Mouse (Mus musculus): ENCODE data around the gene Rpl19. TPM values are rescaled to one million over a fixed set of nuclear protein-coding genes. Genes with fewer than 3 reads are reported as not detected.

The Rpl19 gene
- total and polyA plus RNA-seq, 3 experiments: 2,949 to 5,259 (median 3,446) TPM

DNA sequence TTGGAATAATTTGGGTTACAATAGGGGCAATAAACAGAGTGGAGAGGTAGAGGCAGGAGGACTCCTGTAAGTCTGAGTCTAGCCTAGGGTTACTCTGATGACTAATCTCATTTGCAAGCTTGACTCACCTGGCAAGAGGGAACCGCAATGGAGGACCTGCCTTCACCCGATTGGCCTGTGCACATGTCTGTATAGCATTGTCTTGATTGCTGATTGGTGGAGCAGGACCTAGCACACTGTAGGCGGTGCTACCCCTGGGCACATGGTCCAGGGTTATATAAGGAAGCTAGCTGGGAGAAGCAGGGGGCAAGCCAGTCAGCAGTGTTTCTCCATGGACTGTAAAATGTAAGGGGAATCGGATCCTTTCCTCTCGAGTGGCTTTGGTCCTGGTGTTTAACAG, 31.5 kb downstream of the Rpl19 start:
- dilution Hi-C loops (cut with MboI; ENCODE audit: extremely low pct_ligation_motif_present, extremely low pct_unique_long_range_greater_than_20kb, low sequenced_read_pairs): no loop called here
- in situ Hi-C loops (cut with MboI; ENCODE audit: low pct_ligation_motif_present, low pct_unique_long_range_greater_than_20kb, low sequenced_read_pairs): no loop called here
- Histone ChIP-seq H3K4me3 (replicated peaks in 1 of 3; ENCODE audit: low read depth in 2 of 3, low read length in 2 of 3, poor library complexity in 1 of 3) (no peak overlapping the region), H3K4me2 (ENCODE audit: insufficient read depth, low read depth, poor library complexity, severe bottlenecking) (no peak overlapping the region), H3K36me3 (replicated peaks in 1 of 2; ENCODE audit: control insufficient read depth in 1 of 2, insufficient read depth in 1 of 2, low read length in 1 of 2) (no peaks in the 10 kb centered on the region), H3K4me1 (ENCODE audit: control insufficient read depth in 1 of 2, insufficient read depth in 2 of 2) (peaks cover 20 to 28% of the 10 kb centered on the region in 2 experiments), H3K27me3 (replicated peaks) (no peaks in the 10 kb centered on the region), H3K9me3 (replicated peaks; ENCODE audit: low read length) (peaks cover 8% of the 10 kb centered on the region), H3K79me2 (replicated peaks; ENCODE audit: control insufficient read depth, extremely low read depth, insufficient read depth, poor library complexity, severe bottlenecking) (no peaks in the 10 kb centered on the region), H3K9ac (ENCODE audit: insufficient read depth, low read depth) (no peak overlapping the region), H3K27ac (ENCODE audit: insufficient read depth, low read depth) (no peak overlapping the region)
- peak; percentile 95 for DNase-seq (ENCODE audit: extremely low read depth)
- TF ChIP-seq MAZ (IDR thresholded peaks at IDR 0.05; ENCODE audit: low read depth, low read length) (no peak), PAX5 (IDR thresholded peaks at IDR 0.05; ENCODE audit: low read length) (no peak), ZNF384 (IDR thresholded peaks at IDR 0.05; ENCODE audit: low read depth, low read length) (no peak), MEF2A (IDR thresholded peaks at IDR 0.05; ENCODE audit: borderline replicate concordance, low read depth, low read length) (no peak), CHD2 (IDR thresholded peaks at IDR 0.05; ENCODE audit: low read length) (peak; percentile 79), RCOR1 (conservative IDR thresholded peaks at IDR 0.05; ENCODE audit: low read depth, low read length) (no peak), MAFK (IDR thresholded peaks at IDR 0.05; ENCODE audit: insufficient replicate concordance, low read length) (no peak), ZC3H11A (IDR thresholded peaks at IDR 0.05; ENCODE audit: low read depth, low read length) (no peak), ZMIZ1 (IDR thresholded peaks at IDR 0.05; ENCODE audit: low read depth, low read length) (no peak), UBTF (IDR thresholded peaks at IDR 0.05; ENCODE audit: low read depth, low read length) (no peak), CHD1 (IDR thresholded peaks at IDR 0.05; ENCODE audit: low read depth, low read length) (no peak), MYC (IDR thresholded peaks at IDR 0.05; ENCODE audit: low read depth, low read length) (peak; percentile 82; the same call in 1 of the 2 replicates), ETS1 (conservative IDR thresholded peaks at IDR 0.05; ENCODE audit: low read depth, low read length) (0 out of 2 replicates have a peak, but pooled peaks have one; percentile 43), HCFC1 (IDR thresholded peaks at IDR 0.05; ENCODE audit: low read depth, low read length) (no peak), POLR2A (IDR thresholded peaks at IDR 0.05; ENCODE audit: low read depth, low read length) (no peak), IRF4 (IDR thresholded peaks at IDR 0.05; ENCODE audit: low read depth, low read length) (peak; percentile 13; the same call in 1 of the 2 replicates), RAD21 (IDR thresholded peaks at IDR 0.05; ENCODE audit: low read depth, low read length) (no peak), JUN (IDR thresholded peaks at IDR 0.05; ENCODE audit: insufficient read depth, low read depth, low read length) (0 out of 2 replicates have a peak, but pooled peaks have one; percentile 29), SIN3A (IDR thresholded peaks at IDR 0.05; ENCODE audit: low read length) (no peak), EP300 (IDR thresholded peaks at IDR 0.05; ENCODE audit: low read length) (peak; percentile 50; the same call in 1 of the 2 replicates), CTCF (conservative IDR thresholded peaks at IDR 0.05 in 1 of 2, IDR thresholded peaks at IDR 0.05 in 1 of 2; ENCODE audit: low read depth in 2 of 2, low read length in 2 of 2) (no peak), NRF1 (IDR thresholded peaks at IDR 0.05; ENCODE audit: low read depth, low read length) (no peak), USF1 (IDR thresholded peaks at IDR 0.05; ENCODE audit: low read depth, low read length) (peak; percentile 67), USF2 (conservative IDR thresholded peaks at IDR 0.05; ENCODE audit: low read depth, low read length) (peak; percentile 66), TCF12 (IDR thresholded peaks at IDR 0.05; ENCODE audit: low read depth, low read length) (0 out of 2 replicates have a peak, but pooled peaks have one; percentile 24), KAT2A (IDR thresholded peaks at IDR 0.05; ENCODE audit: insufficient replicate concordance, low read length) (no peak), E2F4 (IDR thresholded peaks at IDR 0.05; ENCODE audit: insufficient replicate concordance, low read depth, low read length) (no peak), TBP (conservative IDR thresholded peaks at IDR 0.05; ENCODE audit: low read depth, low read length) (peak; percentile 95), POLR2AphosphoS2 (IDR thresholded peaks at IDR 0.05; ENCODE audit: low read depth, low read length) (no peak), NELFE (IDR thresholded peaks at IDR 0.05; ENCODE audit: low read depth, low read length) (no peak), ZKSCAN1 (IDR thresholded peaks at IDR 0.05; ENCODE audit: borderline replicate concordance, low read depth, low read length) (no peak), GABPA (IDR thresholded peaks at IDR 0.05; ENCODE audit: insufficient replicate concordance, low read depth, low read length) (no peak), BHLHE40 (IDR thresholded peaks at IDR 0.05; ENCODE audit: low read depth, low read length) (no peak), MAX (IDR thresholded peaks at IDR 0.05; ENCODE audit: low read length) (peak; percentile 92), ELF1 (IDR thresholded peaks at IDR 0.05; ENCODE audit: low read depth, low read length) (0 out of 2 replicates have a peak, but pooled peaks have one; percentile 28), JUND (conservative IDR thresholded peaks at IDR 0.05; ENCODE audit: low read depth, low read length) (peak; percentile 51; the same call in 1 of the 2 replicates), SMC3 (IDR thresholded peaks at IDR 0.05; ENCODE audit: low read depth, low read length) (no peak), MXI1 (IDR thresholded peaks at IDR 0.05; ENCODE audit: low read depth, low read length) (no peak)

Measured in CH12.LX (cell line).